Mouse (Mus musculus): ENCODE measurements around the gene Elovl5. TPM values are rescaled to one million over a fixed set of nuclear protein-coding genes. Genes with fewer than 3 reads are reported as not detected.

Elovl5 gene
- polyA plus RNA-seq, 1 experiment from 2014 or later: 64.3 TPM

- H3K4me3 ChIP-seq: no peak overlapping the region
- H3K4me1 ChIP-seq: no peaks in the 10 kb centered on the region
- ATAC-seq (ENCODE audit: insufficient number of reproducible peaks, low FRiP score, low TSS enrichment, low read depth): no peak
- no peak overlapping the region for H3K9ac ChIP-seq
- no peaks in the 10 kb centered on the region for H3K9me3 ChIP-seq
- H3K4me2 ChIP-seq: no peak overlapping the region
- no peak overlapping the region for H3K27ac ChIP-seq
- H3K36me3 ChIP-seq: no peaks in the 10 kb centered on the region
- WGBS: 84% methylated on average over 10 of the region's 10 CpGs
- no peaks in the 10 kb centered on the region for H3K27me3 ChIP-seq
Measured at GRCm38 (mm10) chr9:78030835-78031456, 113.8 kb downstream of the Elovl5 start.

- ATAC-seq (ENCODE audit: insufficient number of reproducible peaks, low FRiP score, low TSS enrichment, low read depth): no peak
- no peak overlapping the region for H3K4me2 ChIP-seq
- no peaks in the 10 kb centered on the region for H3K9me3 ChIP-seq
- H3K4me3 ChIP-seq: no peak overlapping the region
- H3K4me1 ChIP-seq: no peaks in the 10 kb centered on the region
- H3K36me3 ChIP-seq: no peaks in the 10 kb centered on the region
- H3K27ac ChIP-seq: no peak overlapping the region
- WGBS: 89% methylated on average over 4 of the region's 4 CpGs
- no peak overlapping the region for H3K9ac ChIP-seq
- no peaks in the 10 kb centered on the region for H3K27me3 ChIP-seq
Measured at GRCm38 (mm10) chr9:78032930-78033329, 115.8 kb downstream of the Elovl5 start.

Other genes with a start within 250 kb of the Elovl5 start
- gene Gclc, start 162.8 kb upstream of the Elovl5 start, polyA plus RNA-seq (2015; fragmentation: Nextera tagmentation; extraction: Ambion mirVana): 8.8 and 11.3 TPM in 2 replicates
- not detected in 2 replicates for gene Gcm1, start 134.6 kb downstream of the Elovl5 start, polyA plus RNA-seq (2015; fragmentation: Nextera tagmentation; extraction: Ambion mirVana)
- gene Fbxo9, start 191.7 kb downstream of the Elovl5 start, polyA plus RNA-seq (2015; fragmentation: Nextera tagmentation; extraction: Ambion mirVana): 37.6 and 41.2 TPM in 2 replicates
- gene Ick, start 191.8 kb downstream of the Elovl5 start, polyA plus RNA-seq (2015; fragmentation: Nextera tagmentation; extraction: Ambion mirVana): 23.5 and 24.0 TPM in 2 replicates

Data from limb, embryonic 15.5 days (tissue).